Mouse (Mus musculus) C3H10T1/2 (cell line): Measurements from ENCODE around the gene Znrf2. TPM values are rescaled to one million over a fixed set of nuclear protein-coding genes. Genes with fewer than 3 reads are reported as not detected.

ENCODE experiments used
- polyA plus RNA-seq, 2 experiments: library from polyadenylated mRNA; unstranded; fragments of >200 nt; fragmentation: generic; extraction: Trizol; gene quantifications; one replicate each; pipeline ENCODE4 v1.2.1; 2012; ENCODE audit warnings: missing spikeins in 2 of 2

The Znrf2 gene
- 1 to 10 TPM in 1 of 2 experiments, under 1 TPM in 1; 0.47 to 1.4 TPM for polyA plus RNA-seq

DNA sequence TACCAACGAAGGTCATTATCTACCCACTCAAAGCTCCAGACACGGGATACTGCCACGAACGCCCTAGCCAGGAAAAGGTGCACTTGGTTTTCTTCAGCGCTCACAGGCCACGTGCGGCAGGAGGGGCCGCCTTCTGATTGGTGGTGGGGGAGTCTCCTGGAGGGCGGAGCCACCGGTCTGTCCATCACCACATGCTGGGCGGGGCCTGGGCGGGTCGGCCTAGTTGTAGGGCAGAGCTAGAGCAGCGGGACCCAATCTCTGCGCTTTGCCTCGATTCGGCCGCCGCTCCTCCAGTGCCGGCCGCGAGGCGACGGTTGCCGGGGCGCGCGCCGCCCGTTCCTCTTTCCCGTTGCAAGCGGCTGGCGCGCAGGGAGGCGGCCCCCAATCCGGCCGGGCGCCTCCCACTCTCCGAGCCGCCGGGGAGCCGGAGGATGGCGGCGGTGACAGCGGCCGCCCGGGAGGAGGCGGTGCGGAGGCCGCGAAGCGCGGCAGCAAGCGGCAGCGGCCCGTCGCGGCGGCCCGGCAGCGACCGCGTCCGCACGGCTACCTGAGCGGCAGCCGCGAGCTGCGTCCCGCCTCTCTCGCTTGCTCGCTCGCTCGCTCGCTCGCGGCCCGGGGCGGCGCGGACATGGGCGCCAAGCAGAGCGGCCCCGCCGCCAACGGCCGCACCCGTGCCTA, at the start of gene Znrf2:
Gene Znrf2, plus strand, starts transcription at position 529 of the 678 bp plus-strand sequence.

Other genes starting within 250 kb of the Znrf2 start
- 1 to 10 TPM; 1.9 to 2.4 TPM for gene Plekha8, start 221.8 kb upstream of the Znrf2 start, polyA plus RNA-seq
- gene Fkbp14, start 219.6 kb upstream of the Znrf2 start, polyA plus RNA-seq: 10 to 100 TPM in 1 of 2 experiments, under 1 TPM in 1; 0.40 to 17.4 TPM
- 1 to 10 TPM in 1 of 2 experiments, under 1 TPM in 1; 0.82 to 8.5 TPM for gene Mturn, start 135.3 kb upstream of the Znrf2 start, polyA plus RNA-seq
- 1 to 10 TPM in 1 of 2 experiments, under 1 TPM in 1; 0.23 to 5.5 TPM for gene Nod1, start 155.7 kb downstream of the Znrf2 start, polyA plus RNA-seq
- gene Ggct, start 176.0 kb downstream of the Znrf2 start, polyA plus RNA-seq: 1 to 10 TPM; 1.6 to 2.2 TPM
- gene Gars, start 221.1 kb downstream of the Znrf2 start, polyA plus RNA-seq: 10 to 100 TPM; 66.5 to 77.1 TPM